Mouse (Mus musculus) testis, postnatal 10 days (tissue): ENCODE results near the gene Ppp1r37.
"Not testable (repeated sequence)": the region's sequence is repeated elsewhere in the genome, so short reads cannot be mapped to it uniquely, and the experiment has no call there.

ENCODE experiments used
- DNase-seq: peaks from one replicate; pipeline ENCODE4 v3.0.0; 2021; ENCODE audit warnings: low spot score

Ppp1r37 gene

GRCm38 (mm10) chr7:19534676-19535075 is 28.2 kb downstream of the Ppp1r37 start:
- DNase-seq, result no peak

- DNase-seq, result no peak
Observed at GRCm38 (mm10) chr7:19532240-19532639, 30.6 kb downstream of the Ppp1r37 start.

- no peak for DNase-seq
Observed at GRCm38 (mm10) chr7:19531077-19531476, 31.8 kb downstream of the Ppp1r37 start.

GRCm38 (mm10) chr7:19525105-19525481 is 37.8 kb downstream of the Ppp1r37 start:
- no peak for DNase-seq

- no peak for DNase-seq
Observed at GRCm38 (mm10) chr7:19524420-19525104, 38.3 kb downstream of the Ppp1r37 start.

GRCm38 (mm10) chr7:19523757-19524419 is 39.0 kb downstream of the Ppp1r37 start:
- peak; percentile 75 for DNase-seq

- DNase-seq, result no peak
Observed at GRCm38 (mm10) chr7:19523017-19523756, 39.7 kb downstream of the Ppp1r37 start.

GRCm38 (mm10) chr7:19520032-19520431 is 42.8 kb downstream of the Ppp1r37 start:
- no peak for DNase-seq

GRCm38 (mm10) chr7:19517652-19518365 is 45.1 kb downstream of the Ppp1r37 start, which contains the start of gene Nkpd1:
Nkpd1 (plus strand) TSS chr7:19517838.
- peak; percentile 66 for DNase-seq

- no peak for DNase-seq
Observed at GRCm38 (mm10) chr7:19512353-19512752, 50.5 kb downstream of the Ppp1r37 start.

GRCm38 (mm10) chr7:19511934-19512333 is 50.9 kb downstream of the Ppp1r37 start:
- DNase-seq, result not testable (repeated sequence)

GRCm38 (mm10) chr7:19509786-19510185 is 53.1 kb downstream of the Ppp1r37 start:
- DNase-seq, result no peak

GRCm38 (mm10) chr7:19508924-19509568 is 53.8 kb downstream of the Ppp1r37 start:
- DNase-seq, result no peak

GRCm38 (mm10) chr7:19508150-19508923 is 54.5 kb downstream of the Ppp1r37 start, which contains the start of the genes Bloc1s3 and Trappc6a:
Bloc1s3 (minus strand) TSS chr7:19508367.
Trappc6a (plus strand) TSS chr7:19508395.
- peak; percentile 91 for DNase-seq

GRCm38 (mm10) chr7:19507612-19507981 is 55.3 kb downstream of the Ppp1r37 start:
- no peak for DNase-seq

GRCm38 (mm10) chr7:19506969-19507611 is 55.8 kb downstream of the Ppp1r37 start:
- peak; percentile 84 for DNase-seq

- no peak for DNase-seq
Observed at GRCm38 (mm10) chr7:19506326-19506725, 56.5 kb downstream of the Ppp1r37 start.

- peak; percentile 58 for DNase-seq
Observed at GRCm38 (mm10) chr7:19503481-19504068, 59.3 kb downstream of the Ppp1r37 start.

- DNase-seq, result no peak
Observed at GRCm38 (mm10) chr7:19501658-19502057, 61.2 kb downstream of the Ppp1r37 start.
